Mouse (Mus musculus) forebrain, embryonic 16.5 days (tissue): ENCODE data around the gene Lyrm1. TPM values are rescaled to one million over a fixed set of nuclear protein-coding genes. Genes with fewer than 3 reads are reported as not detected.

ENCODE experiments used
- ATAC-seq: fragments of 200-750 bp; cut with Nextera tagmentation; 2 replicates; pipeline ENCODE4 v1.8.0; 2017; ENCODE audit warnings: mild to moderate bottlenecking, moderate library complexity
- H3K27ac ChIP-seq: fragments of 300-500 bp; sonication (generic); 2 replicates; pipeline ENCODE4 v1.5.1; 2014; ENCODE audit warnings: low read length, control low read depth
- H3K27me3 ChIP-seq: fragments of 300-500 bp; sonication (generic); replicated peaks from 2 replicates; pipeline ENCODE4 v1.6.1; 2014; ENCODE audit warnings: low read length; ENCODE audit not compliant: control insufficient read depth, insufficient read depth
- H3K36me3 ChIP-seq: fragments of 300-500 bp; sonication (generic); 2 replicates; pipeline ENCODE4 v1.6.1; 2014; ENCODE audit not compliant: control insufficient read depth, insufficient read depth
- H3K4me1 ChIP-seq: fragments of 300-500 bp; sonication (generic); replicated peaks from 2 replicates; pipeline ENCODE4 v1.6.1; 2014; ENCODE audit warnings: low read length; ENCODE audit not compliant: control insufficient read depth, insufficient read depth
- H3K4me2 ChIP-seq: fragments of 300-500 bp; sonication (generic); 2 replicates; pipeline ENCODE4 v1.6.1; 2014; ENCODE audit warnings: mild to moderate bottlenecking, low read length, control low read depth
- H3K4me3 ChIP-seq: fragments of 300-500 bp; sonication (generic); replicated peaks from 2 replicates; pipeline ENCODE4 v1.5.1; 2014; ENCODE audit warnings: mild to moderate bottlenecking, low read length, control low read depth
- H3K9ac ChIP-seq: fragments of 300-500 bp; sonication (generic); replicated peaks from 2 replicates; pipeline ENCODE4 v1.6.1; 2014; ENCODE audit warnings: low read depth, low read length, control low read depth
- H3K9me3 ChIP-seq: fragments of 300-500 bp; sonication (generic); 2 replicates; pipeline ENCODE4 v1.6.1; 2016; ENCODE audit warnings: low read length; ENCODE audit not compliant: control insufficient read depth
- WGBS: fragments of 180-500 bp; shearing (Covaris S2); extraction: QIAGEN DNeasy Blood & Tissue Kit; methylation state at CpG from one replicate; pipeline ENCODE4 v1.1.7; 2014; 5-methylcytosine and 5-hydroxymethylcytosine counted together
- polyA plus RNA-seq: library from polyadenylated mRNA; unstranded; fragments of >200 nt; fragmentation: Nextera tagmentation; extraction: Ambion mirVana; gene quantifications from 2 replicates; pipeline ENCODE4 v1.2.1, GENCODE M21; 2015

Lyrm1 gene
- polyA plus RNA-seq, 1 experiment from 2014 or later = 17.8 TPM

GRCm38 (mm10) chr7:119898247-119898856 lies 2.7 kb downstream of the Lyrm1 start:
- peaks cover 21% of the 10 kb centered on the region for H3K4me1 ChIP-seq

GRCm38 (mm10) chr7:119899386-119900057 lies 3.9 kb downstream of the Lyrm1 start:
- Histone ChIP-seq H3K27me3 (no peaks in the 10 kb centered on the region), H3K9ac (no peak overlapping the region), H3K9me3 (no peaks in the 10 kb centered on the region), H3K27ac (no peak overlapping the region), H3K36me3 (no peaks in the 10 kb centered on the region), H3K4me2 (no peak overlapping the region), H3K4me1 (peaks cover 13% of the 10 kb centered on the region), H3K4me3 (no peak overlapping the region)
- no peak for ATAC-seq
- 81% methylated on average over 3 of the region's 3 CpGs for WGBS

More at GRCm38 (mm10) chr7:119898247-119898856, 2.7 kb downstream of the Lyrm1 start:
- no peak overlapping the region for H3K4me3 ChIP-seq
- no peaks in the 10 kb centered on the region for H3K27me3 ChIP-seq
- no peaks in the 10 kb centered on the region for H3K9me3 ChIP-seq
- no peaks in the 10 kb centered on the region for H3K36me3 ChIP-seq
- WGBS = 74% methylated on average over 1 of the region's 1 CpGs
- no peak for ATAC-seq
- no peak overlapping the region for H3K4me2 ChIP-seq
- no peak overlapping the region for H3K27ac ChIP-seq
- H3K9ac ChIP-seq = no peak overlapping the region

- no peaks in the 10 kb centered on the region for H3K27me3 ChIP-seq
Measured at GRCm38 (mm10) chr7:119906523-119907215, 11.0 kb downstream of the Lyrm1 start.

GRCm38 (mm10) chr7:119911727-119912126 lies 16.1 kb downstream of the Lyrm1 start:
- 88% methylated on average over 3 of the region's 3 CpGs for WGBS
- Histone ChIP-seq H3K4me3 (no peak overlapping the region), H3K9me3 (no peaks in the 10 kb centered on the region), H3K27me3 (no peaks in the 10 kb centered on the region), H3K9ac (no peak overlapping the region), H3K4me1 (no peaks in the 10 kb centered on the region), H3K4me2 (no peak overlapping the region), H3K27ac (no peak overlapping the region), H3K36me3 (no peaks in the 10 kb centered on the region)
- ATAC-seq = no peak

More at GRCm38 (mm10) chr7:119906523-119907215, 11.0 kb downstream of the Lyrm1 start:
- Histone ChIP-seq H3K4me3 (no peak overlapping the region), H3K4me2 (no peak overlapping the region), H3K4me1 (no peaks in the 10 kb centered on the region), H3K9me3 (no peaks in the 10 kb centered on the region), H3K9ac (no peak overlapping the region), H3K36me3 (no peaks in the 10 kb centered on the region), H3K27ac (no peak overlapping the region)
- 94% methylated on average over 3 of the region's 3 CpGs for WGBS
- ATAC-seq = no peak

GRCm38 (mm10) chr7:119920457-119920856 lies 24.8 kb downstream of the Lyrm1 start:
- no peak overlapping the region for H3K4me2 ChIP-seq
- H3K27me3 ChIP-seq = no peaks in the 10 kb centered on the region
- H3K36me3 ChIP-seq = no peaks in the 10 kb centered on the region
- WGBS = 50% methylated on average over 2 of the region's 2 CpGs
- no peak overlapping the region for H3K4me3 ChIP-seq
- no peak for ATAC-seq
- no peak overlapping the region for H3K9ac ChIP-seq
- H3K27ac ChIP-seq = no peak overlapping the region
- H3K9me3 ChIP-seq = no peaks in the 10 kb centered on the region
- H3K4me1 ChIP-seq = no peaks in the 10 kb centered on the region

GRCm38 (mm10) chr7:119921054-119921453 lies 25.4 kb downstream of the Lyrm1 start:
- WGBS = 78% methylated on average over 4 of the region's 4 CpGs
- Histone ChIP-seq H3K4me3 (no peak overlapping the region), H3K4me1 (no peaks in the 10 kb centered on the region), H3K9ac (no peak overlapping the region), H3K27me3 (no peaks in the 10 kb centered on the region), H3K4me2 (no peak overlapping the region), H3K9me3 (no peaks in the 10 kb centered on the region), H3K27ac (no peak overlapping the region), H3K36me3 (no peaks in the 10 kb centered on the region)
- no peak for ATAC-seq

DNA sequence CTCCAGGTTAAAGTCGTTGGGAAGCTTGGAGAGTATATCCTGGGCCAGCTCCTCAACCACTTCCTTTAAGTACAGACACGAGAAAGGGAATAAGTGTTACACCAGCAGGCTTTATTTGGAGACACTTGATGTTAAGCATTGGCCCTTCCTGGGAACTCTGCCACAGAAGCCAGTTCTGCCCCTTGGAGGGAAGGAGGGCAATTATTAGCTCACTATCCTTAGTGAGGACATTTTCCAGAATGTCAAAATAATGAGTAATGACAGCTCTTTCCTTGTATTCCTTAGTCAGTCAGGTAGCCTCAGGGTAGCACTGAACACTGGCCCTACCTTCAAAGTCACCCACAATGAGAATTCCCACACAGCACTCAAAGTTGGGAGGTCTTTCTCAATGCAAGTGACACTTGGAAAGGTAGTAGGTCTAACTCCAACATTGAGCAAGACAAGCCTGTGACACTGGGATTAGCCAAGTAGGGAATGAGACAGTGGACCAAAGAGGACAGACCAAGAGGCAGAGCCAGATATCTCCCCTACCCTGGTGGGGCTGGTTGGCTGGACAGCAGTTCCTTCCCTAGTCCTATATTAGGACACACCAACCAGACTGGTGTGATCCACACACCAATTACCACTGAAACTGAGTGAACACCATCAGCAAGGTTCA lies 33.3 kb downstream of the Lyrm1 start:
- Histone ChIP-seq H3K4me1 (no peaks in the 10 kb centered on the region), H3K27me3 (no peaks in the 10 kb centered on the region), H3K27ac (no peak overlapping the region), H3K9me3 (no peaks in the 10 kb centered on the region), H3K36me3 (no peaks in the 10 kb centered on the region), H3K4me3 (no peak overlapping the region), H3K4me2 (no peak overlapping the region), H3K9ac (no peak overlapping the region)
- ATAC-seq = no peak
- WGBS = 65% methylated on average over 2 of the region's 2 CpGs

GRCm38 (mm10) chr7:119936321-119936720 lies 40.7 kb downstream of the Lyrm1 start:
- Histone ChIP-seq H3K36me3 (no peaks in the 10 kb centered on the region), H3K27ac (no peak overlapping the region), H3K9ac (no peak overlapping the region), H3K4me1 (no peaks in the 10 kb centered on the region), H3K27me3 (no peaks in the 10 kb centered on the region), H3K4me2 (no peak overlapping the region), H3K9me3 (no peaks in the 10 kb centered on the region), H3K4me3 (no peak overlapping the region)
- ATAC-seq = no peak

- Histone ChIP-seq H3K9me3 (no peaks in the 10 kb centered on the region), H3K4me3 (no peak overlapping the region), H3K4me2 (no peak overlapping the region), H3K4me1 (no peaks in the 10 kb centered on the region), H3K27me3 (no peaks in the 10 kb centered on the region), H3K27ac (no peak overlapping the region), H3K36me3 (no peaks in the 10 kb centered on the region), H3K9ac (no peak overlapping the region)
- WGBS = 67% methylated on average over 5 of the region's 5 CpGs
- no peak for ATAC-seq
Measured at GRCm38 (mm10) chr7:119937036-119937435, 41.4 kb downstream of the Lyrm1 start.
